Mouse (Mus musculus): ENCODE results near the gene 1700021F05Rik. TPM values are rescaled to one million over a fixed set of nuclear protein-coding genes. Genes with fewer than 3 reads are reported as not detected.
A peak's percentile ranks its signal among the peaks of the same experiment; 100 is the strongest.

The 1700021F05Rik gene
- total RNA-seq, 1 experiment: 32.9 TPM

GRCm38 (mm10) chr10:43479436-43480157, 61.2 kb downstream of the 1700021F05Rik start:
- Histone ChIP-seq H3K9me3 (ENCODE audit: control insufficient read depth, insufficient read depth, low read depth, low read length) (no peaks in the 10 kb centered on the region), H3K4me3 (ENCODE audit: insufficient read depth in 1 of 2, low read depth in 1 of 2, low read length in 2 of 2, poor library complexity in 1 of 2, severe bottlenecking in 1 of 2) (peak overlapping the region; percentile 72 to 92), H3K36me3 (ENCODE audit: control insufficient read depth, insufficient read depth, low read length, poor library complexity, severe bottlenecking) (peaks cover 3% of the 10 kb centered on the region; the same call in 1 of the 2 replicates), H3K9ac (ENCODE audit: insufficient read depth, low read depth, low read length, poor library complexity, severe bottlenecking) (peak overlapping the region; percentile 92), H3K27ac (ENCODE audit: insufficient read depth, low read depth, low read length, poor library complexity, severe bottlenecking) (peak overlapping the region; percentile 99), H3K4me1 (ENCODE audit: control insufficient read depth in 2 of 2, insufficient read depth in 2 of 2, low read length in 2 of 2, poor library complexity in 1 of 2) (peaks cover 4 to 30% of the 10 kb centered on the region in 2 experiments; a peak in 3 of 4 replicates)
- TF ChIP-seq ZC3H11A (IDR thresholded peaks at IDR 0.05; ENCODE audit: borderline replicate concordance, low read depth, low read length) (no peak), HCFC1 (IDR thresholded peaks at IDR 0.05; ENCODE audit: borderline replicate concordance, insufficient read depth, low read length) (peak; percentile 39; the same call in 1 of the 2 replicates)
- in situ Hi-C loops (cut with MboI; ENCODE audit: low sequenced_read_pairs in 2 of 2, unreplicated experiment in 2 of 2): no loop called here
- peak; percentile 40 for DNase-seq (ENCODE audit: low read depth, low spot score)

GRCm38 (mm10) chr10:43478751-43479435, 61.9 kb downstream of the 1700021F05Rik start, which contains the start of gene Bend3:
Gene Bend3, plus strand, starts transcription at chr10:43478831.
- DNase-seq (ENCODE audit: low read depth, low spot score): no peak
- TF ChIP-seq MAFK (IDR thresholded peaks at IDR 0.05; ENCODE audit: insufficient read depth, low read depth, low read length) (no peak), ZC3H11A (IDR thresholded peaks at IDR 0.05; ENCODE audit: borderline replicate concordance, low read depth, low read length) (no peak), HCFC1 (IDR thresholded peaks at IDR 0.05; ENCODE audit: borderline replicate concordance, insufficient read depth, low read length) (no peak), ZNF384 (IDR thresholded peaks at IDR 0.05; ENCODE audit: low read depth, low read length) (no peak), CHD2 (IDR thresholded peaks at IDR 0.05; ENCODE audit: low read depth, low read length) (no peak)
- Histone ChIP-seq H3K9ac (ENCODE audit: insufficient read depth, low read depth, low read length, poor library complexity, severe bottlenecking) (peak within 1 kb of the TSS; percentile 92), H3K27ac (ENCODE audit: insufficient read depth, low read depth, low read length, poor library complexity, severe bottlenecking) (peak within 1 kb of the TSS; percentile 99), H3K36me3 (ENCODE audit: control insufficient read depth, insufficient read depth, low read length, poor library complexity, severe bottlenecking) (no peaks in the 10 kb centered on the region), H3K4me1 (ENCODE audit: control insufficient read depth in 2 of 2, insufficient read depth in 2 of 2, low read length in 2 of 2, poor library complexity in 1 of 2) (peaks cover 4 to 27% of the 10 kb centered on the region in 2 experiments; a peak in 3 of 4 replicates), H3K4me3 (ENCODE audit: insufficient read depth in 1 of 2, low read depth in 1 of 2, low read length in 2 of 2, poor library complexity in 1 of 2, severe bottlenecking in 1 of 2) (peak within 1 kb of the TSS; percentile 72 to 92), H3K9me3 (ENCODE audit: control insufficient read depth, insufficient read depth, low read depth, low read length) (no peaks in the 10 kb centered on the region)
- in situ Hi-C loops (cut with MboI; ENCODE audit: low sequenced_read_pairs in 2 of 2, unreplicated experiment in 2 of 2): no loop called here

- Histone ChIP-seq H3K9ac (ENCODE audit: insufficient read depth, low read depth, low read length, poor library complexity, severe bottlenecking) (peak overlapping the region; percentile 92), H3K4me3 (ENCODE audit: insufficient read depth in 1 of 2, low read depth in 1 of 2, low read length in 2 of 2, poor library complexity in 1 of 2, severe bottlenecking in 1 of 2) (peak overlapping the region; percentile 69 to 92), H3K9me3 (ENCODE audit: control insufficient read depth, insufficient read depth, low read depth, low read length) (no peaks in the 10 kb centered on the region), H3K27ac (ENCODE audit: insufficient read depth, low read depth, low read length, poor library complexity, severe bottlenecking) (peak overlapping the region; percentile 99), H3K36me3 (ENCODE audit: control insufficient read depth, insufficient read depth, low read length, poor library complexity, severe bottlenecking) (no peaks in the 10 kb centered on the region), H3K4me1 (ENCODE audit: control insufficient read depth in 2 of 2, insufficient read depth in 2 of 2, low read length in 2 of 2, poor library complexity in 1 of 2) (peaks cover 4 to 24% of the 10 kb centered on the region in 2 experiments; a peak in 3 of 4 replicates)
- no peak for TF ChIP-seq ZC3H11A (IDR thresholded peaks at IDR 0.05; ENCODE audit: borderline replicate concordance, low read depth, low read length)
- TF ChIP-seq ZNF384 (IDR thresholded peaks at IDR 0.05; ENCODE audit: low read depth, low read length): no peak
- no peak for TF ChIP-seq MAFK (IDR thresholded peaks at IDR 0.05; ENCODE audit: insufficient read depth, low read depth, low read length)
- TF ChIP-seq CHD2 (IDR thresholded peaks at IDR 0.05; ENCODE audit: low read depth, low read length): no peak; the same call in 1 of the 2 replicates
- TF ChIP-seq HCFC1 (IDR thresholded peaks at IDR 0.05; ENCODE audit: borderline replicate concordance, insufficient read depth, low read length): no peak
- in situ Hi-C loops (cut with MboI; ENCODE audit: low sequenced_read_pairs in 2 of 2, unreplicated experiment in 2 of 2): no loop called here
- peak; percentile 60 for DNase-seq (ENCODE audit: low read depth, low spot score)
Observed at GRCm38 (mm10) chr10:43477865-43478681, 62.7 kb downstream of the 1700021F05Rik start.

- DNase-seq (ENCODE audit: low read depth, low spot score): peak; percentile 78
- Histone ChIP-seq H3K27ac (ENCODE audit: insufficient read depth, low read depth, low read length, poor library complexity, severe bottlenecking) (peak overlapping the region; percentile 99; the same call in 1 of the 2 replicates), H3K36me3 (ENCODE audit: control insufficient read depth, insufficient read depth, low read length, poor library complexity, severe bottlenecking) (no peaks in the 10 kb centered on the region), H3K9me3 (ENCODE audit: control insufficient read depth, insufficient read depth, low read depth, low read length) (no peaks in the 10 kb centered on the region), H3K4me1 (ENCODE audit: control insufficient read depth in 2 of 2, insufficient read depth in 2 of 2, low read length in 2 of 2, poor library complexity in 1 of 2) (peaks cover 4 to 24% of the 10 kb centered on the region in 2 experiments; a peak in 3 of 4 replicates), H3K9ac (ENCODE audit: insufficient read depth, low read depth, low read length, poor library complexity, severe bottlenecking) (peak overlapping the region; percentile 25; the same call in 1 of the 2 replicates), H3K4me3 (ENCODE audit: insufficient read depth in 1 of 2, low read depth in 1 of 2, low read length in 2 of 2, poor library complexity in 1 of 2, severe bottlenecking in 1 of 2) (peak overlapping the region; percentile 69 to 92)
- TF ChIP-seq CHD2 (IDR thresholded peaks at IDR 0.05; ENCODE audit: low read depth, low read length) (no peak), ZNF384 (IDR thresholded peaks at IDR 0.05; ENCODE audit: low read depth, low read length) (no peak), MAFK (IDR thresholded peaks at IDR 0.05; ENCODE audit: insufficient read depth, low read depth, low read length) (no peak), ZC3H11A (IDR thresholded peaks at IDR 0.05; ENCODE audit: borderline replicate concordance, low read depth, low read length) (no peak), HCFC1 (IDR thresholded peaks at IDR 0.05; ENCODE audit: borderline replicate concordance, insufficient read depth, low read length) (no peak)
- in situ Hi-C loops (cut with MboI; ENCODE audit: low sequenced_read_pairs in 2 of 2, unreplicated experiment in 2 of 2): no loop called here
Observed at GRCm38 (mm10) chr10:43477459-43477858, 63.3 kb downstream of the 1700021F05Rik start.
